Mouse (Mus musculus) bone marrow macrophage, adult 2 months (primary cell): ENCODE measurements at regions not wholly inside any gene's neighbourhood (a gene's known extent, or its start where the extent isn't known, plus 50 kb on each side); places are given as distances from the start of the nearest gene placed in this dataset.
"Not testable (repeated sequence)": the region's sequence is repeated elsewhere in the genome, so short reads cannot be mapped to it uniquely, and the experiment has no call there.

Experiments used
- H3K27ac ChIP-seq: 2 replicates; pipeline ENCODE4 v1.5.1; 2012; ENCODE audit warnings: low read depth, low read length; ENCODE audit not compliant: insufficient read depth
- H3K4me1 ChIP-seq: 2 replicates; pipeline ENCODE4 v1.6.1; 2012; ENCODE audit warnings: low read length; ENCODE audit not compliant: control insufficient read depth, insufficient read depth
- H3K4me3 ChIP-seq: 2 replicates; pipeline ENCODE4 v1.5.1; 2012; ENCODE audit warnings: mild to moderate bottlenecking, low read length, moderate library complexity; ENCODE audit not compliant: insufficient read depth
- CTCF ChIP-seq: IDR thresholded peaks from 2 replicates; pipeline ENCODE4 v1.5.1; 2012; ENCODE audit warnings: low read depth, mild to moderate bottlenecking, low read length, moderate library complexity
- POLR2A ChIP-seq: IDR thresholded peaks from 2 replicates; pipeline ENCODE4 v1.6.1; 2012; ENCODE audit warnings: mild to moderate bottlenecking, low read depth, low read length, borderline replicate concordance

GRCm38 (mm10) chr15:41333165-41333564 lies 1199.0 kb downstream of the 9330182O14Rik start:
- no peak for TF ChIP-seq CTCF
- no peak for TF ChIP-seq POLR2A
- Histone ChIP-seq H3K27ac (no peak overlapping the region), H3K4me1 (peaks cover 10% of the 10 kb centered on the region), H3K4me3 (no peak overlapping the region)

DNA sequence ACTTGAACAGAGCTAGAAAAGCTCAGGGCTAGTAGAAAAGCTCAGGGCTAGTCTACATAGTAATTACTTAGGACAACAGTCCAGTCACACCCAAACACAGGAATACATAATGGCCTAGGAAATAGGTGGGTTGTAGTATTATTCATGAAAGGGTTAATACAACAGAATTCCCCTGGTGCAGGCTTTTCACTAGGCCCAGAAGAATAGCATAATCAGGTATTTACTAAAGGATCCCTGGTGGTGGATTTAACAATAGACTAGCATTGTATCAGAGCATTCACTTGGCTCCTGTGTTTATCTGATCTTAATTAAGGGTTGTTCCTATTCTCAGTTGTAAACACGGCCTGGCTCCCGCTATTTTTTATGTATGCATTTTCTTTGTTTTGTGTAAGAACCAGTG lies 1206.5 kb downstream of the 9330182O14Rik start:
- H3K4me1 ChIP-seq, H3K27ac ChIP-seq, H3K4me3 ChIP-seq: not testable (repeated sequence)

DNA sequence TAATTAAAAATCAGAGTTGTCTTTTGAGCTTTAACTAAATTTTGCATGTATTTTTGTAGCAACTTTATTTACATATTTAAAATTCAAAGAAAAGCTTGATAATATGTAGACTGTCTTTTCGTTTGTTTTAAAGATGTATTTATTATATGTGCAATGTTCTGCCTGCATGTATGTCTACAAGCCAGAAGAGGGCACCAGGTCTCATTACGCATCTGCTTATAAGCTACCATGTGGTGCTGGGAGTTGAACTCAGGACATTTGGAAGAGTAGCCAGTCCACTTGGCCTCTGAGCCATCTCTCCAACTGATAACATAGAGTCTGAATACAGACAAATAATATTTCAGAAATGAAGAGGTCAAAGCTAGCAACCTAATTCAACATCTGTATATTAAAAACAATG lies 1211.4 kb downstream of the 9330182O14Rik start:
- Histone ChIP-seq H3K4me1 (peaks cover 9% of the 10 kb centered on the region), H3K4me3 (no peak overlapping the region), H3K27ac (no peak overlapping the region)
- TF ChIP-seq POLR2A (no peak), CTCF (no peak)

DNA sequence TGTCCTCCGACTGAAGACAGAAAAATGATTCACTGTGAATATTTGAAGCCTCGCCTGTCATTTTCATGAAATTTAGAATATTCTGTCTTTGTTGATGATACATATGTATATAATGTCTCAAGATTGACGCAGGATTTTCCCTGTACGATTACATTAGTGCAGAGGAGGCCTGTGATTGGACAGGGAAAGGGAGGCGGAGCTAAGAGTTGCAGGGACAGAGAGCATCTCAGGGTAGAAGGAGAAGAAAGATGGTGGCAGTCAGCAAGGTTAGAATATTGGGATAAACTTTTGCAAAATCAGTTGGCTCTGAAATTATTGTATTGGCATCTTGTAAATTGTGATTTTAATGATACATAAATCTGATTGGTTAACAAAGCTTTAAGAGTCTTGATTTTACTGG lies 1213.1 kb downstream of the 9330182O14Rik start:
- TF ChIP-seq CTCF, result no peak
- TF ChIP-seq POLR2A, result no peak
- Histone ChIP-seq H3K4me3 (no peak overlapping the region), H3K27ac (no peak overlapping the region), H3K4me1 (peaks cover 9% of the 10 kb centered on the region)

DNA sequence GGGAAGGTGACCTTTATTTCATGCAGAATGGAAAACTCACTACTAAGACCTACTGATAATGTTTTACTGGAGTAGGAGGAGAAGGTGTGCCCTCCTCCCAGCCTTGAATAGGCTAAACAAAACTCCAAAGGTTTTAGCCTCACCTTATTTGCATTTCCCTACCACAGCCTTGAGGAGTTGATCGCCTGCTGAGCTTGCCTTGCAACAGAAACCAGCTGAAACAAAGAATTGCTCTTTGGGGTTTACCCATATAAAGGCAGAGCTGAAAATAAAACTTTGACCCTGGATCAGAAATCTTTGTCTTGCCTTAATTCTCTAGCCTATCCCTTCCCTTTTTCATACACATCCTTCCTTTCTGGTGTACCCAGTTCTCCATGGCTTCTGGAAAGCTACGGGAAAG lies 1218.0 kb downstream of the 9330182O14Rik start:
- Histone ChIP-seq H3K4me1 (peaks cover 11% of the 10 kb centered on the region), H3K27ac (no peak overlapping the region), H3K4me3 (no peak overlapping the region)
- TF ChIP-seq CTCF (no peak), POLR2A (no peak)

DNA sequence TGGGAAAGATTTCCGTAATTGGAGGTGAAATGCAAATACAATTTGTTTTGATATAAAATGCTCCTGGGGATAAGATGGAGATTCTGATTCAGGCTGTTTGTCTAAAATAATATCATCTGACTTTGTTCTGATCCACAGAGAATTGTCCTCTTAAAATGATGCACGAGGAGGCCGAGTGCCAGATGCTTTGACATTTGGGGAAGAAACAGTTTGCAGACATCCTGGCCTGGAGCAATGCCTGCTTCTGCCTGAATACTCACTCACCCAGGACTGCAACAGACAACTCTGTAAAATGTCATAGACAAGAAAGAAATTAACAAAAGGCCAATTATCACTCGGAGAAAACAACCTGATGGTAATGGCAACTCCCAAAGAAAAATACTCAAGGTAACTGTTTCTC lies 1225.1 kb downstream of the 9330182O14Rik start:
- TF ChIP-seq POLR2A (no peak), CTCF (no peak)
- no peak overlapping the region for H3K4me3 ChIP-seq

DNA sequence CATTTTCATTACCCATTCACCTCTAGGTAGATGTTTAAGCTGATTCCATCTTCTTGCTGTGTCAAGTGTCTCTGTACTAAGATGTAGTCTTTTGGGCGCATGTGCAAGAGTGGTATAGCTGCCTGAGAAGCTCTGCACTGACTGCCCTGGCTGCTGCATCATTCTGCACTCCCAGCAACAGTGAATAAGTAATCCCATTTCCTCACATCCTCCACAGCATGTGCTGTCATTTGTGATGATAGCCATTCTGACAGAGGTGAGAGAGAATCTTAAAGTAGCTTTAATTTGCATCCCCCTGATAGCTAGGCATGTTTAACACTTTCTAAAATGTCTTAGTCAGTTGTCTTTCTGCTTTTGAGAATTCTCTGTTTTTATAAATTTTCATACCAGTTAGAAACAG lies 1240.5 kb downstream of the 9330182O14Rik start:
- Histone ChIP-seq H3K4me1 (no peaks in the 10 kb centered on the region), H3K27ac (no peak overlapping the region), H3K4me3 (no peak overlapping the region)
- TF ChIP-seq CTCF (no peak), POLR2A (no peak)

More for the DNA sequence above, 1225.1 kb downstream of the 9330182O14Rik start:
- Histone ChIP-seq H3K4me1 (peaks cover 2% of the 10 kb centered on the region; the same call in 1 of the 2 replicates), H3K27ac (no peak overlapping the region)

- TF ChIP-seq CTCF (no peak), POLR2A (no peak)
- Histone ChIP-seq H3K27ac (no peak overlapping the region), H3K4me3 (no peak overlapping the region), H3K4me1 (no peaks in the 10 kb centered on the region)
These were observed 1241.7 kb downstream of the 9330182O14Rik start for GRCm38 (mm10) chr15:41375906-41376305.

- TF ChIP-seq POLR2A, result no peak
- no peak for TF ChIP-seq CTCF
- Histone ChIP-seq H3K4me3 (no peak overlapping the region), H3K4me1 (no peaks in the 10 kb centered on the region), H3K27ac (no peak overlapping the region)
These were observed 1245.5 kb downstream of the 9330182O14Rik start for GRCm38 (mm10) chr15:41379637-41380036.

DNA sequence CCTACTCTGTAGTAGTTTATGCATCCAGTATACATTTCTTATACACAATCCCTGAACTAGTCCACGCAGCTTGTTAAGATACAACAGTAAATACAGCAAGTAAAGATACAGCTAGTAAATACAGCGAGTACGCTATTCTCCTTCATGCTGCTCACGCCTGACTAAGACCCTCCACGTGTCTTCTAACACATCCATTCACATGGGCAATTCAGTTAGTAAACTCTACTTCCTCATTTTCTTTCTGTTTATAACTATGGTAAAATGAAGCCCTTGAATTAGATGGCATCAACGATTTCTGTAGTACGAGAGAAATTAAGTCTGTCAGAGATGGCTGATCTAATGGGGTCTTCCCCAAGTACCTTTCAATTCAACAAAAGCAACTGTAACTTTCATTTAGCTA lies 1246.3 kb downstream of the 9330182O14Rik start:
- H3K27ac ChIP-seq, result no peak overlapping the region
- no peak overlapping the region for H3K4me3 ChIP-seq
- no peaks in the 10 kb centered on the region for H3K4me1 ChIP-seq
- TF ChIP-seq POLR2A, result no peak
- no peak for TF ChIP-seq CTCF

GRCm38 (mm10) chr15:41390699-41391098 lies 1256.5 kb downstream of the 9330182O14Rik start:
- H3K4me3 ChIP-seq, result no peak overlapping the region
- no peaks in the 10 kb centered on the region for H3K4me1 ChIP-seq
- TF ChIP-seq POLR2A (no peak), CTCF (no peak)
- H3K27ac ChIP-seq, result no peak overlapping the region
